Mouse (Mus musculus) spleen, adult 2 months (tissue): ENCODE measurements around the gene Fnbp1. TPM values are rescaled to one million over a fixed set of nuclear protein-coding genes. Genes with fewer than 3 reads are reported as not detected.

Experiments
- DNase-seq, 2 experiments: peaks; one replicate each; pipeline versions ENCODE4 v3.0.0 to v3.0.0-alpha.2; 2012 to 2021; ENCODE audit warnings: low spot score in 2 of 2, low read depth in 1 of 2
- H3K27ac ChIP-seq: fragments of 200-500 bp; 2 replicates; pipeline ENCODE4 v1.5.1; 2012; ENCODE audit warnings: low read length, inconsistent platforms; ENCODE audit not compliant: insufficient read depth
- H3K27me3 ChIP-seq: fragments of 200-500 bp; 2 replicates; pipeline ENCODE4 v1.6.1; 2012; ENCODE audit warnings: mild to moderate bottlenecking, moderate library complexity, low read length, inconsistent platforms; ENCODE audit not compliant: control insufficient read depth, insufficient read depth
- H3K36me3 ChIP-seq: fragments of 200-500 bp; 2 replicates; pipeline ENCODE4 v1.6.1; 2012; ENCODE audit warnings: mild to moderate bottlenecking, low read length, inconsistent platforms; ENCODE audit not compliant: control insufficient read depth, insufficient read depth
- H3K4me1 ChIP-seq: fragments of 200-500 bp; 2 replicates; pipeline ENCODE4 v1.6.1; 2011; ENCODE audit warnings: inconsistent platforms; ENCODE audit not compliant: control insufficient read depth, insufficient read depth, insufficient read length
- H3K4me3 ChIP-seq: fragments of 200-500 bp; 2 replicates; pipeline ENCODE4 v1.5.1; 2011; ENCODE audit warnings: mild to moderate bottlenecking, inconsistent platforms; ENCODE audit not compliant: insufficient read depth, insufficient read length; ENCODE audit errors: extremely low read depth
- CTCF ChIP-seq: fragments of 200-500 bp; IDR thresholded peaks from 2 replicates; pipeline ENCODE4 v1.5.1; 2011; ENCODE audit warnings: mild to moderate bottlenecking, inconsistent platforms; ENCODE audit not compliant: insufficient read depth, insufficient read length, insufficient replicate concordance; ENCODE audit errors: extremely low read depth
- POLR2A ChIP-seq: fragments of 200-500 bp; IDR thresholded peaks from 2 replicates; pipeline ENCODE4 v1.6.1; 2011; ENCODE audit warnings: low read depth, low read length, inconsistent platforms
- WGBS: fragments of 180-500 bp; shearing (Covaris S2); methylation state at CpG from one replicate; pipeline ENCODE4 v1.1.7; 2018; 5-methylcytosine and 5-hydroxymethylcytosine counted together
- polyA plus RNA-seq: library from polyadenylated mRNA; depleted of rRNA; stranded (reverse); fragments of >200 nt; gene quantifications from 2 replicates; pipeline ENCODE4 v1.2.3, GENCODE M21; 2012

Gene Fnbp1
- polyA plus RNA-seq, 1 experiment: 78.7 TPM

DNA sequence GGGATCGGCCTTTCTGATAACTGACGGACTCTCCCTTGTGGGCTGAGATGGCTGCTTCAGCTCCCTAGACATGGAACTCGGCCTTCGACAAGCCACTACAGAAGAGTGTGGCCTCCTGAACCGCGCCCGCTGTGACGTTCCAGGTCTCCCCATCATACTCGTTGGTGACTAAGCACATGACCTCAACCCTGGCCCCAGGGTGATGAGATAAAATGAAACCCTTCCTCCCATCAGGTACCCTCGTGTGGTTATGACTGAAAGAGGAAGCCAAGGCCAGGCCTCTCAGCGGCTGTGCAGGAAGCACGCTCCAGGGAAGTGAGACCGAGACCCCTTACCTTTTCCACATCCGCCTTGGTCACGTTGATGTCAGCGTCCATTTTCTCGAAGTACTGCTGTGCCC, 59.2 kb downstream of the Fnbp1 start:
- H3K27me3 ChIP-seq: no peaks in the 10 kb centered on the region
- peak overlapping the region; percentile 91 for H3K27ac ChIP-seq
- TF ChIP-seq POLR2A: no peak
- no peak for TF ChIP-seq CTCF
- DNase-seq: peak; percentile 85 to 93
- H3K36me3 ChIP-seq: peaks cover 6% of the 10 kb centered on the region
- H3K4me3 ChIP-seq: no peak overlapping the region
- peaks cover 46% of the 10 kb centered on the region; the same call in 1 of the 2 replicates for H3K4me1 ChIP-seq
- 19% methylated on average over 17 of the region's 17 CpGs for WGBS

DNA sequence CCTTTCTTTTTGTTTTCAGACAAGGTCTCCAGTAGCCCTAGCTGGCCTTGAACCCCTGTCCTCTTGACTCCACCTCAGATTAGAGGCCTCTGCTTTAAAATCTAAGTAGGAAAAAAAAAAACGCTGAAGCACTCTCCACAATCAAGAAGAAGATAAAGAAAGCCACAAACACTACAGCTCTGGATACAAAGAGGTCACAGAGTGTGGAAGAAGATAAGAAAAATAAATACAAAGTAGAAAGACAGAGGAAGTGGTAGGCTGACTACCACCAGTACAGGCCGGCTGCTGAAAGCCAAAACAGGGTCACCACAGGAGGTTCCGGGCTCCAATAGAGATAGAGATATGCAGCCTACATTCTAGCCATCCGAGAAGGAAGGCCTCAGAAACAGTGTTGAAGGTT, 60.5 kb downstream of the Fnbp1 start:
- Histone ChIP-seq H3K27me3 (no peaks in the 10 kb centered on the region), H3K27ac (peak overlapping the region; percentile 78), H3K4me1 (peaks cover 37% of the 10 kb centered on the region; the same call in 1 of the 2 replicates), H3K36me3 (peaks cover 6% of the 10 kb centered on the region), H3K4me3 (no peak overlapping the region)
- no peak for DNase-seq
- 19% methylated on average over 4 of the region's 4 CpGs for WGBS
- TF ChIP-seq CTCF (no peak), POLR2A (no peak)

DNA sequence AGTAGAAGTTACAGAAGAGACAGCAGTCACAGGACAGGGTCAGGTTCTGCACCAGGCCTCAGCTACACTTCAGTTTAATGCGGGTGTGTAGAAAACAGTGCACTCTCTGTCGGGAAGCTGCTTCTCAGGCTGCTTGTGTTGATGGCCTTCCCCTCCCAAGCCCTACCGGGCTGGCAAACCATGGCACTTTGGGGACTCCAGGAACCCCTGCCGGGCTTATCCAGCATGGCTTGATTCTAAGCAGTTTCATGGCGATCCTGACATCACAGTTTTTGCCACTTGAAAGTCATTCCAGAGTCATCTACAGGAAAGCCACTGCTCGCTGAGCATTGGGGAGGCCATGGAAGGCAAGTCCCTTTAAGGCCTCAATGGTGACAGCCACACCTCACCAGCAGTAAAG, 62.7 kb downstream of the Fnbp1 start:
- Histone ChIP-seq H3K27me3 (no peaks in the 10 kb centered on the region), H3K4me3 (no peak overlapping the region), H3K36me3 (peaks cover 5% of the 10 kb centered on the region), H3K4me1 (peaks cover 38% of the 10 kb centered on the region; the same call in 1 of the 2 replicates), H3K27ac (no peak overlapping the region)
- TF ChIP-seq POLR2A (no peak), CTCF (no peak)
- 91% methylated on average over 6 of the region's 6 CpGs for WGBS
- DNase-seq: no peak

DNA sequence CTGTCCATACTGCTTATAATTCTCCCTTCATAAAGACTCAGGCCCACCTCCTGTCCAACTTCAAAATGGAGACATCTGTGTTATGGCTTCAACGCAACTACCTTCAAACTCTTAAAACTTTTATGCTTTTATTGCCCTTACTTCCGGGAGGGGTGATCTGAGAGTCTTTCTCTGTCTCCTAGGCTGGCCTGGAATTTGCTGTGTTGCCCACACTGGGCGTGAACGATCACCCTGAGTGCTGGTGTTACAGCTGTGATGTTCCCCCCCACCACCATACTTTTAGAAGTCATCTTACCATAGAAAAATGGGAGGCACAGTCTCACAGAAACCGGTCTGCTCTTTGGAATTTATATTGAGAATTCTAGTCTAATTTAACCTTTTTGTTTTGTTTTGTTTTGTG, 64.2 kb downstream of the Fnbp1 start:
- WGBS: 95% methylated on average over 5 of the region's 5 CpGs
- H3K4me3 ChIP-seq: no peak overlapping the region
- H3K27me3 ChIP-seq: no peaks in the 10 kb centered on the region
- TF ChIP-seq CTCF: no peak
- no peak for TF ChIP-seq POLR2A
- H3K27ac ChIP-seq: 0 out of 2 replicates have a peak overlapping the region, but pooled peaks have one; percentile 19
- no peak for DNase-seq
- peaks cover 40% of the 10 kb centered on the region; the same call in 1 of the 2 replicates for H3K4me1 ChIP-seq
- H3K36me3 ChIP-seq: peaks cover 5% of the 10 kb centered on the region

DNA sequence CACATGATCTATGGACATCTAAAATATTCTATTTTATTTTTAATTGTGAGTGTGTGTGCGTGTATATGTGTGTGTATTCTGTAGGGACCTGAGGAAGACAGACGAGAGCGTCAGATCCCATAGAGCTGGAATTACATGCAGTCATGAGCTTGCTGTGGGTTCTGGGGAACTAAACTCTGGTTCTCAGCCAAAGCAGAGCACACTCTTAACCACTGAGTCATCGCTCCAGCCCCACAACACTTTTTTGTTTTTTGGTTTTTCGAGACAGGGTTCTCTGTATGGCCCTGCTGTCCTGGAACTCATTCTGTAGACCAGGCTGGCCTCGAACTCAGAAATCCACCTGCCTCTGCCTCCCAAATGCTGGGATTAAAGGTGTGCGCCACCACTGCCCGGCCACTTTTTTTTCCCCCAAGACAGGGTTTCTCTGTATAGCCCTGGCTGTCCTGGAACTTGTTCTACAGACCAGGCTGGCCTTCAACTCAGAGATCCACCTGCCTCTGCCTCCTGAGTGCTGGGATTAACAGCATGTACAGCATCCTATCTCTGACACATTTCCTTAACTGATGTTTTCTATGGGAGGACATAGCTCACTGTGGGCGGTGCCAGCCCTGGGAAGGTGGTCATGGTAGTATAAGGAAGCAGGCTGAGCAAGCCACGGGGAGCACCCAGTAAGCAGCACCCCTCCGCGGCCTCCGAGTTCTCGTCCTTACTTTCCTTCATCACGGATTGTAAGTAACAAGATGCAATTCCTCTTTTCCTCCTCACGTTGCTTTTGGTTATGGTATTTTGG, 65.3 kb downstream of the Fnbp1 start:
- peaks cover 31% of the 10 kb centered on the region; the same call in 1 of the 2 replicates for H3K4me1 ChIP-seq
- 81% methylated on average over 16 of the region's 16 CpGs for WGBS
- H3K36me3 ChIP-seq: peaks cover 6% of the 10 kb centered on the region
- no peak overlapping the region for H3K4me3 ChIP-seq
- no peak for DNase-seq
- H3K27ac ChIP-seq: no peak overlapping the region
- no peaks in the 10 kb centered on the region for H3K27me3 ChIP-seq
- TF ChIP-seq CTCF (no peak), POLR2A (no peak)

DNA sequence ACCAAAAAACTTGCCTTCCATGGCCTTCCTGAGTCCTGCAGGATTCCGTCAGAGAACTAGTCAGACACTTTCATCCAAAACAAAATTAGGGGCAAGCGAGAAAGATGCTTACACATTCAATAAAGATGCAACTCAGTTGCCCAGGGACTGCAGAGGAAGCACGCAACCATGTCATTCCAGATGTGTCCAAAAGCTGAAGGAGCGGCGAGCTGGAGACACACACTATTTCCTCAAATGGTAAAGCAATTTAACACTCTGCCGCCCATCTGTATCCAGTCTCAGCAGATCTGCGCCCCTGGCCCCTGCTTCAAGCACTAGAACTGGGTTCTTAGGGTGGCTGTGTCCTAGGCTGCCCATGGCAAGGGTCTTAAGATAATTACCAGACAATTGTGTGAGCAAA, 66.0 kb downstream of the Fnbp1 start:
- no peak for DNase-seq
- Histone ChIP-seq H3K4me1 (peaks cover 26% of the 10 kb centered on the region; the same call in 1 of the 2 replicates), H3K4me3 (no peak overlapping the region), H3K27me3 (no peaks in the 10 kb centered on the region), H3K36me3 (peaks cover 7% of the 10 kb centered on the region), H3K27ac (no peak overlapping the region)
- WGBS: 55% methylated on average over 7 of the region's 7 CpGs
- no peak for TF ChIP-seq POLR2A
- TF ChIP-seq CTCF: no peak

DNA sequence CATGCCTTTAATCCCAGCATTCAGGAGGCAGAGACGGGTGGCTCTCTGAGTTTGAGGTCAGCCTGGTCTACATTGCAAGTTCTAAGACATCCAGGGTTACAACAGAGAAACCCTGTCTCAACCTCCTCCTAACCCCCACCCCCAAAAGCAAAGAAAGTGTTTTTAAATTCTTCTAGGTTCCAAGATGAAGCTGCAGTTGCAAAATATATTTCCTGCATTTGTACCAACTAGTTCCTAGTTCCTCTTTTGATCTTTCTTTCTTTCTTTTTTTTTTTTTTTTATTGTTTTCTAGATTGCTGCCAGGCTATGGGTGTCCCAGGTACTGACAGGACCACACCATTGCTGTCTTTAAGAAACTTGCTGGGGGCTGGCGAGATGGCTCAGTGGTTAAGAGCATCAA, 66.6 kb downstream of the Fnbp1 start:
- peaks cover 23% of the 10 kb centered on the region; the same call in 1 of the 2 replicates for H3K4me1 ChIP-seq
- H3K27ac ChIP-seq: peak overlapping the region; percentile 68
- no peaks in the 10 kb centered on the region for H3K27me3 ChIP-seq
- no peak for DNase-seq
- no peak for TF ChIP-seq POLR2A
- TF ChIP-seq CTCF: no peak
- H3K4me3 ChIP-seq: no peak overlapping the region
- peaks cover 7% of the 10 kb centered on the region for H3K36me3 ChIP-seq
- WGBS: 36% methylated on average over 2 of the region's 2 CpGs
